Mouse (Mus musculus) ES-E14 (cell line): Measurements from ENCODE around the gene Atp2b4.

Experiments used
- CHD2 ChIP-seq: IDR thresholded peaks from 2 replicates; pipeline ENCODE4 v1.6.1; 2014; ENCODE audit warnings: mild to moderate bottlenecking, low read depth, low read length, inconsistent platforms
- HCFC1 ChIP-seq: IDR thresholded peaks from 2 replicates; pipeline ENCODE4 v1.6.1; 2012; ENCODE audit warnings: low read length, inconsistent platforms, borderline replicate concordance; ENCODE audit not compliant: insufficient read depth
- MAFK ChIP-seq: IDR thresholded peaks from 2 replicates; pipeline ENCODE4 v1.6.1; 2014; ENCODE audit warnings: mild to moderate bottlenecking, low read depth, low read length, inconsistent platforms; ENCODE audit not compliant: insufficient read depth
- ZC3H11A ChIP-seq: IDR thresholded peaks from 2 replicates; pipeline ENCODE4 v1.6.1; 2012; ENCODE audit warnings: low read depth, mild to moderate bottlenecking, inconsistent platforms, low read length, borderline replicate concordance
- ZNF384 ChIP-seq: IDR thresholded peaks from 2 replicates; pipeline ENCODE4 v1.6.1; 2012; ENCODE audit warnings: low read depth, low read length, inconsistent platforms

GRCm38 (mm10) chr1:133793646-133794045 lies 7.2 kb downstream of the Atp2b4 start:
- TF ChIP-seq ZNF384 (no peak), HCFC1 (no peak), ZC3H11A (no peak), CHD2 (no peak), MAFK (no peak)
